Mouse (Mus musculus): ENCODE data around the gene Baiap2l1.

- TF ChIP-seq POLR2A (IDR thresholded peaks at IDR 0.05; ENCODE audit: low read depth, low read length) = no peak
- TF ChIP-seq CTCF (IDR thresholded peaks at IDR 0.05; ENCODE audit: borderline replicate concordance, insufficient read depth, low read length) = no peak
Observed at GRCm38 (mm10) chr5:144294908-144295307, 63.0 kb downstream of the Baiap2l1 start.
